Mouse (Mus musculus) megakaryocyte, adult 5-6 weeks (primary cell): ENCODE data around the gene Mknk2. TPM values are rescaled to one million over a fixed set of nuclear protein-coding genes. Genes with fewer than 3 reads are reported as not detected.

ENCODE experiments used
- ATAC-seq: 2 replicates; pipeline ENCODE4 v1.8.0; 2016; ENCODE audit warnings: mild to moderate bottlenecking, inconsistent platforms; ENCODE audit not compliant: poor library complexity, severe bottlenecking
- total RNA-seq, 2 experiments: library from RNA; stranded (forward) in 1 of 2; stranded (reverse) in 1 of 2; fragments of 153-499, 151-499 nt in 1 of 2; fragments of 221-1000, 200-1000 nt in 1 of 2; gene quantifications; 2 replicates each; pipeline versions ENCODE4 v1.2.3 to v1.2.4; 2015 to 2017

Gene Mknk2
- total RNA-seq, 2 experiments from 2014 or later = 53.5 to 63.3 TPM

DNA sequence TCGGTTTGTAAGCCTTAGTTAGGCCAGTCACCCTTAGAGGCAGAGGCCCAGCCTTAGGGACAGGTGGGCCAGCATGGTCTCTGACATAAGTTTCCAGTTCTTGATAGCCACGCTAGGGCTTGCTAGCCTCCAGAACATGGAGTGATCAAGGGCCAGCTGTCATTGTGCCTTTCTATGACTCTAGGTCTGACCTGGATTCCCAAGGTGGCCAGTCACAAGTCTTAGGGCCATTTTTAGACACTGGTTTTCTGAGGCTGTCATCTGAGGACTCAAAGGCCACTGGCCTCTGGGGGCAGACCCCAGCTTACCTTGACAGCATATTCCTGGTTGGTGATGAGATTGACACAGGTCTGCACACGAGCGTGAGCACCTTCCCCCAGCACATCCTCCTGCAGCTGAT is 6.7 kb downstream of the Mknk2 start:
- ATAC-seq = no peak

DNA sequence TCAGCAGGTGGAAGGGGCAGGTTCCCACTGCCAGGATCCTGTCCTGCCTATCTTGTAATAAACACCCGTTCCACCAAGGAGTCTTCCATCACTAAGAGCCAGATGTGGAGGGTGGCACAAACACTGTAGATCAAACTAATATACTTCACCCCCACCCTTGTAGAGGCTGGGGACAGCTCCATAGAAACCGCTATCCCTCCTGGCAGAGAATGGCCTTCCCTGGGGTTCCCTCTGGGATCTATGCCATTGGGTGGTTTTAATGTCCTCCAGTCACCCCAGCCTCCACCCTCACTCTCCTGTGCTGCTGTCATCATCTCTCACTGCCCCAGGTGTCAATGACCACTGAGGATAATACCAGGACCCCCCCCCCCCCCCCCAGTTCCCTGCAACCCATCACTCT is 7.4 kb downstream of the Mknk2 start:
- no peak for ATAC-seq

DNA sequence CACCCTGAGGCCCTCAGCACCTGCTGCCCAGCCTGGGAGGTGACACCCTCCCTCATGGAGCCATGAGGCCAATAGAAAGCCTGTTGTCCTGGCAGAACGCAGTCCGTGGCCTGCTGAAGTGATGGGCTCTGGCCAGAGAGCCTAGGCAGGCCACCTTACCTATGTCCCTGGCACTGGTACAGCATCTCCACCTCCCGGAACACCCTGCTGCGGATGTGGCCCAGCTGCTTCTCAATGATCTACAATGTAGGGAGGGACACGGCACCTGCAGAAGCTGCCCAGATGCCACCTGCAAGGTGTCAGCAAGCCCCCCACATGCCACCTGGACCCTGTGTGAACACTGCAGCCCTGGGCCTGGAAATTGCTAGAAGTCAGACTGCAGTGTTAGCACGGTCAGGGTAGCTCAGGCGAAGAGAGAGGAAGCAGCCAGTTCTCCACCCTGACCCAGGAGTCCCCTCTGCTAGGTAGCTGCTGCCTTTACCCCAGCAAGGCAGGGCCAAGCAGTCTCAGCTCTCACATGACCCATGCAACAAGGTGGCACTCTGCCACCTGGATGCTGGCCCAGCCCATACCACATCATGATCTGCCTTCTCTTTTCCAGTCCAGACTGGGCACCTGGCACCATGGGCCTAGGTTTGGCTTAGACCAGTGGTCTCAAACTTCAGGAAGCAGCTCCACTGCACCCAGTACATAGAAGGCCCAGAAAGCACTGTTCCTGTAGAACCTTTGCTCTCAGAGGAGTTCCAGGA is 8.0 kb downstream of the Mknk2 start:
- no peak for ATAC-seq

DNA sequence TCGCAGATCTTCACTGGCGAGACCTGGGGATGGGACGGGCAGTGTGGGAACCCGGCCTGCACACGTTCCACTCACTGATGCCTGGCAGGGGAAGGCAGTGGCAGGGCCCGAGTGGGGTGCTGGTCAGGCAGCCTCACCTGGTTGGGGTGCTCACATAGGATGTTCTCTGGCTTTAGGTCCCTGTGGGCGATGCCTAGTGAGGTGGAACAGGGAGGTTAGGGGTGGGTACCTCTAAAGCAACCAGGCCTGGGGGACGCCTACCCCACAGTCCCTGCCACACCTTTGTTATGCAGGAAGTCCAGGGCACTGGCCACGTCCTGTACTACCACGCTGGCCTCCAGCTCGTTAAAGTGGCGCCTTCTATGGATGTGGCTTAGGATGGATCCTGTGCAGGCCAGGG is 8.9 kb downstream of the Mknk2 start:
- no peak for ATAC-seq

DNA sequence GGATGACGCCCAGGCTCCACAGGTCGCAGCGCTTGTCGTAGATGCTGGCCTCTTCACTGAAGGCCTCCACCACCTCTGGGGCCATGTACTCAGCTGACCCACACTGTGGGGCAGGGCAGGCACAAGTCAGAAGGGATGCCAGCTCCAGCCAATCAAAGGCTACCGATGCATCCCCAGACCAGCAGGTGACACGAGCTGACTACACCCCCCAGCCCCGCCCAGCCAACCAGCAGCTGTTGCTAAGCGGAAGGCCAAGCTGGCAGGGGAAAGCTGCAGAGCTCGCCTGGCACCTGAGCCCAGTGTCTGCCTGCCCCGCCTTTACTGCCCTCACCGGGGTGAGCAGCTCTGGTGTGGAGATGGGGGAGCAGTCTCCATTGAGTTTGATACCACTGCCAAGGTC is 9.3 kb downstream of the Mknk2 start:
- no peak for ATAC-seq

DNA sequence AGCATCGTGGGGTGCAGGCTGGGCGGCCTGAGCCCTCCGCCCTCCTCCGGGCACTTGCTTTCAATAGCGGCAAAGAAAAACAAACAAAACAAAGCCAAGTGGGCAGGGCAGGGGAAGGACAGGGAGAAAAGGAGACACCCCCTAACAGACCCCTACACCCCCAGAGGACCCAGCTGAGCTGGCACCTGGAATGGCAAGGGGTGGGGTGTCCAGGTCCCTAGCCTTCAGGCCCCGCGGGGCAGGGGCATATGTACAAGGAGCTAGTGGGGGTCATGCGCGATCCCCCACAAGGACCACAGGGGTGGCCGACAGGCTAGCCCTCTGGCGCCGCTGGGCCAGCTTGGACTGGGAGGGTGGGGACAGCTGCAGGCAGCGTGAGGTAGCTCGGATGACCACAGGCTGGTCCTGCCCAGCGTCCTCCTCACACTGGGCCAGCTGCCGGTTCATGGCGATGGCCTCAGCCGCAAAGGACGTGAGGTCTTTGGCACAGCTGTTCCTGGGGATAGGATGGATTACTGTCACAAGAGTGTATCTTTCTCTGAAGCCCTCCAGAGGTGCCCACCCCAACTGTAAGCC is 11.0 kb downstream of the Mknk2 start:
- no peak for ATAC-seq

DNA sequence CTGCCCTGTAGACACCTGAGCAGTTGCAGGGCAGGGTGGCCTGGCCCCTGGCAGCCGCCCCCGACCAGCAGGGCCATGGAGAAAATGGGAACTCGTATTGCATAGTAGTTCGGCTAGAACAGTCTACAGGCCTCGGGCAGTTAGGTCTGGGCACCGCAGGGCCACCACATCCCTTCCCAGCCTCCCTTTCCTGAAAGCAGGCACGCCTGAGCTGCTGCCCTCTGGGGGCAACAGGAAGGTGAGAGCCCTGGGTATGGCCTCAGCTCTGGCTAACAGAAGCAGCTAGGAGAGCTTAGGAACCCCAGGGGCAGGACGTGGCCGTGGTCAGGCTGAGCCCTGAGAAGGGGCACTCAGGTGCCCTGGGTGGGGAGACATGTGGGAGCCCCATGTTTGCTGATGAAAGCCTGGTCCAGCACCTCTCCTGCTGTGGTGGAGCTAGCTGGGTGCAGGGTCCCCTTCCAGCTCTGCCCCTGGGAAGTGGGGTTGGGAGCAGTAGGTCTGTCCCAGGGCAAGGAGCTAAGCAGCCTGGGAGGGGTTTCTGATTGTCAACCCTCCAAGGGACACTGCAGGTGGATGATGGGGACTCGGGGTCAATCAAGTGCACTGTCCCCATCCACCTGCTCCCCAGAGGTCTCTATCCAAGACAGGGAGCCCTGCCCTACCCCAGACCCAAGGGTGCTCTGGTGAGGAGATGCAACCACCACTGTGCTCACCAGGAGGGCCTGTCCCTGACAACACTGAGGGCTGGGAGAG is 11.8 kb downstream of the Mknk2 start:
- no peak for ATAC-seq

DNA sequence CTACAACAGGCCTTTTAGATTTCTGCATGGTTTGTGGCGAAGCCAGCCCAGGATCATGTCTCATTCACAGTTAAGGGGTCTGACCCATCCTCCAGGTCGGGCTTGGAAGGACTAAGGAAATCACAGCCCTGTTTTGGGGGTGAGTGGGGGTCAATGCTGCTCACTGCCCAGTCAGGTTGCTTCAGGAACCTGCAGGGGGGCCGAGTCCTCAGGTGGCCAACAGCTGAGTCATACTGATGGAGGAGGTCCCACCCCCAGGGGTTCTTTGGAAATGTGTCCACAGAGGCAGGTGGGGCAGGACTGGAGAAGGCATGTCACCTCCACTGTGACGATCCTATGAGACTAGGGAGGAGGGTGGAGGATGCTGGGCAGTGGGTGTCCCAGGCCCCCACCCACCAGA is 12.5 kb downstream of the Mknk2 start:
- ATAC-seq = no peak

DNA sequence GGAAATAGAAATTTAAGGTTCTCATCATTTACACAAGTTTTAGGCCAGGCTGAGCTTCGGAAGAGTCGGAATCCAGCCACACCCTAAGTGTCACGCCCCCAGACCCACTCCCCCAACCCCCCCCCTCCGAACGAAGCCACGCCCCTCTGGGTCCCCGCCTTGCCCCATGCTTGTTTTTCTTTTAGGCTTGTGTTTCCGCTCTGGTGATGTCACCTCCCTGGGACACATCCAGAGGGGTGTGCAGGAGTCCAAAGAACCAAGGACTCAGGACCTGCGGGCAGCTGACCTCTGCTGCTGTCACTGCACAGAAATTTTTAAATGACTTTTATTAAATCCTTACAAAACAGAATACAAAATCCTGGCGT is 12.9 kb downstream of the Mknk2 start:
- ATAC-seq = no peak

DNA sequence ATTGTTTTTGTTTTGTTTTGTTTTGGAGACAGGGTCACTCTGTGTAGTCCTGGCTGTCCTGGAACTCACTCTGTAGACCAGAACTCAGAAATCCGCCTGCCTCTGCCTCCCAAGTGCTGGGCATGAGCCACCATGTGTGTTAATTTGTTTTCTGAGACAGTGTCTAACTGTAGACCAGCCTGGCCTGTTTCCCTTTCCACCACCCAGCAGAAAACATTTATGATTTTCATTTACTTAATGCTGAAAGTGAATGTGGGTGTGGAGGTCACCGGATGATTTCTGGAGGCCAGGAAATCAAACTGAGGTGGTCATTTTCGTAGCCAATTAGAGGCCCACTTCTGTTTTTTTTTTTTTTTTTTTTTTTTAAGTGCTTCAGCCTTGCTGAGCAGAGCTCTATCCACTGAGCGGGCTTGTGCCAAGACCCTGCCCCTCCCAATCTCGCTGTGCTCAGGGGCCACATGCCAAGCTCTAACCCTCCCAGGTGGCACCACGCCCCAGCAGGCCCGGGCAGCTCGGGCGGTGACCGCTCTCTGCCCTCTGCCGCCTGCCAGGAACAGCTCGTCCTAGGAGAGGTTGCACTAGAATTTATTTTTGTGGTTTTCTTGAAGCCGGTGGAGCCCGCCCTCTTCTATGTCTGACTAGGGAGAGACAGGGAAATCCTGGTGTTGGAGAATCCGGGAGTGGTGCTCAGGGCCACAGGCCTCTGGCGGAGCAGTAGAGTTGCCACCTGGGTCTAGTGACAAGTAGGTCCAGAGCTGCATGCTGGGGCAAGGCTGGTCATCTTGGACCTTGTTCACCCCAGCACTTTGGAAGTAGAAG is 13.5 kb downstream of the Mknk2 start:
- ATAC-seq = peak; percentile 58

DNA sequence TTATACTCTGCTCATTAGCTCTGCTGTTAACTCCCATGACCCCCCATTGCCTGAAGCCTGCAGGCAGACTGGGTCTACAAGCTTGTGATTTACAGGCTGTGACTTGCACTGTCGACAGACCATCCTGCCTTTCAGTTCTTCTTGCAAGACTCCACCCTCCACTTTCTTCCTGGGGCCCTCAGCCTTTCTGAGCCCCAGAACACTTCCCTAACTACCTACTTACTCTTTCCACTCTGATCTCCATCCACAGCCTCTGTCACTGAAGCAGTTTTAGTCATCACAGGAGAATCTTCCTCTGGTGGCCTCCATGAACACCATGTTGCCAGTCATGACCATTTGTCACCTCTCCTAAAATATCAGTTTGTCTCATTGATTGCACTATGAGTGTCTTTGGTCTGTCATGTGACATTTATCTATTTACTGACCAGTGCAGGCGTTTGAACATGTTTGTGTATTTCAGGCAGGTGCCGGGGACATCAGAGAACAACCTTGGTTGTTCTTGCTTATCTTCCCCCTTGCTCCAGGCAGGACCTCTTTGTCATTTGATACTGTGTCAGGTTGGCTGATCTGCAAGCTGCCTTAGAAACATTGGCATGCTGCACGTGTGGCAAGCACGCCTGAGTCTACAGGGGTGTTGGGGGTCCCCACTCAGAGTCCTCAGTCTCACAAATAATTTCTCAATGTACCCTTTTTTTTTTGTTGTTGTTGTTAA is 14.3 kb downstream of the Mknk2 start:
- peak; percentile 22; the same call in 1 of the 2 replicates for ATAC-seq

DNA sequence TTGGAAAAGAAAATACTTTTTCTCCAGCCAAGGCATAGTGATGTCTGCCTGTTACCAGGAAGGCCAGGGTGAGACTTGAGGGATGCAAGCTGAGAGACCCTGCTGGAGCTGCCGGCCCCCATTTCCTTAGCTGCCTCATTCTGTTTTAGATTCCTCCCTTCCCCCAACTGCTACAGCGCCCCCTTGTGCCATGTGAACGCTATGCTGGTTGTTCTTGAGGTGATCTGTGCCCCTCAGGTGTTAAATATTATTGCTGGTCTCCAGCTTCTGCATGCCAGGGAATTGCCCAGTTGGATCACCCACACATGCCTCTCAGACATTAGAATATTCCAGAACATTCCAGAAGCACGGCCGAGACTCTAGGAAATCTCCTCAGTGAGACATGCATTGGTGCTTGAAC is 16.8 kb downstream of the Mknk2 start:
- no peak for ATAC-seq

DNA sequence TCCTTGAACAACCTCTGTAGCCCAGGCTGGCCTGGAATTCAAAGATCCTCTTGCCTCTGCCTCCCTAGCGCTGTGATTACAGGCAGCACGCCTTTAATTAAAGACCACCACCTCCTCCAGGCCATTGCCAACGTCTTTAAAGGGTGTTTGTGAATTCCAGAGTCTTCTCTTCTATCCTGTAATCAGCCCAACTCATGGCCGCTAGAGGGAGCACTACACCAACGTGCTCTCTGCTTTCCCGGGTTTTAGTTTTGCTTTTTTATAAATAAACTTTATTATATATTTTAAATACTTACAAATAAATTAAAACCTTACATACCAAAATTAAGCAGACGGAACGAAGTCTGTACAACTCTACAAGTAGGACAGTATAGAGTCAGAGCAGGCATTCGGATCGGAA is 18.7 kb downstream of the Mknk2 start:
- ATAC-seq = no peak

DNA sequence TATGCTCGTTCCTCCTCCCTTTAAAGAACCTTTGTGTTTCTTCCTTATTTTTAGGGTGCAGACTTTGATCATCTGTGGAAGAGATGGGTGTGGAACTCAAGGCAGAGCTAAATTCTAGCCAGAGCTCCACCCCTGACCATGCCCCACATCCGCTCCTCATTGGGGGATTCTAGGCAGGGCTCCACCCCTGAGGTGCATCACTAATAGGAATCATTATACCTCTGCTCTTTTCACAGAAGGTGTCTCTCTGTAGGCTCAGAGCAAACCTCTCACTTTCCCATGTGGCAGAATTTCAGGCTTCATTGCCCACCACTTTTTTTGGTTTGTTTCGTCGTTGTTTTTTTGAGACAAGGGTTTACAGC is 19.1 kb downstream of the Mknk2 start:
- ATAC-seq = peak; percentile 50

DNA sequence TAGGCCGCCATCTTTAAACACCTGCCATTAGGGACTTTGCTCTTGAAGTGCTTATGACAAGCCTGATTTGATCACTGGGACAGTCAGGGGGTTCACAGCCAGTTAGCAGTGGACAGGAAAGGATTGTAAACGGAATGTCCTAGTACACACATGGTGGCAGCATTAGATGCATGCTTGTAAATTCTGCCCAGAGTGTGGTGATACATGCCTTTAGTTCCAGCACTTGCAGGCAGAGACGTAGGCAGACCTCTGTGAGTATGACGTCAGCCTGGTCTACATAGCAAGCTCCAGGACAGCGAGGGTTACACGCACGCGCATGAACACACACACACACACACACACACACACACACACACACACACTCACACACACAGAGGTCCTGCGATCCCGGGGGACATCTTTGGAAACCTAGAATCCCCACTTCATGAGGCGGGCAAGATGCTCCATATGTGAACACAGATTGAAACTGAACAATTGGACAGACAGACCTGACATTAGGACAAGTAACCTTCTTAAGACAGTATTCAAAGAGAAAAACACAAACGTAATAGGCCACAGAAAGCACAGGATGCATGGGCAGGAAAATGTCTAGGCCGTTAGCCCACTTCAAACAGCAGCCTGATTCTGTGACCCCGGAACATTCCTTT is 19.6 kb downstream of the Mknk2 start:
- no peak for ATAC-seq

DNA sequence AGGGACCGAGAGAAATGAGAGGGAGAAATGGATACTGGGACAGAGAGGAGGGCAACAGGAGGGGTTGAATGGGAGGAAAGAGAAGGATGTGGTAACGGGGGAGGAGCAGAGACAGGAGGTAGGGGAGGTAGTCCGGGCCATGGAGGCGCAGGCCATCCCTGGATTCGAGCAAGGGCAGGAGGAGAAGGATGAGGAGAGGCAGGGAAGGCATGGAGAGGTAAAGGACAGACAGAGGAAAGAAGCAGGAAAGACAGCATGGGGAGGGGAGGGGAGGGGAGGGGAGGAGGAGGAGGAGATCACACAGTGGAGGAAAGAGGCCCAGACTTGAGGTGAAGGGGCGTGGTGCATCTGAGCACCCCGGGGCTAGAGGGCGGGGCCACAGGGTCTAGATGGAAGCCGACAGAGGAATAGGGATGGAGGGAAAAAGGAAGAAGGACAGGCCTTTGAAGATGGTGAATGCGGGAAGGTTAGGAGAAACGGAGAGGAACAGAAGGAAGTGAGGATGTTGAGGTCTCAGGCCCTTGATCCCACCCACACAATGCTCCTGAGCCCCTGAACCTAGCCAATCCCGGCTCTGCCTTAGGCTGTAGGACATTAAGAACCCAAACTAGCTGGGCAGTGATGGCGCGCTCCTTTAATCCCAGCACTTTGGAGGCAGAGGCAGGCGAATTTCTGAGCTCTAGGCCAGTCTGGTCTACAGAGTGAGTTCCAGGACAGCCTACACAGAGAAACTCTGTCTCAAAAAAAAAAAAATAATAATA is 20.9 kb downstream of the Mknk2 start, which contains the start of gene Btbd2:
Gene Btbd2 (minus strand): TSS at position 209 of the 761 bp plus-strand sequence.
- no peak for ATAC-seq

DNA sequence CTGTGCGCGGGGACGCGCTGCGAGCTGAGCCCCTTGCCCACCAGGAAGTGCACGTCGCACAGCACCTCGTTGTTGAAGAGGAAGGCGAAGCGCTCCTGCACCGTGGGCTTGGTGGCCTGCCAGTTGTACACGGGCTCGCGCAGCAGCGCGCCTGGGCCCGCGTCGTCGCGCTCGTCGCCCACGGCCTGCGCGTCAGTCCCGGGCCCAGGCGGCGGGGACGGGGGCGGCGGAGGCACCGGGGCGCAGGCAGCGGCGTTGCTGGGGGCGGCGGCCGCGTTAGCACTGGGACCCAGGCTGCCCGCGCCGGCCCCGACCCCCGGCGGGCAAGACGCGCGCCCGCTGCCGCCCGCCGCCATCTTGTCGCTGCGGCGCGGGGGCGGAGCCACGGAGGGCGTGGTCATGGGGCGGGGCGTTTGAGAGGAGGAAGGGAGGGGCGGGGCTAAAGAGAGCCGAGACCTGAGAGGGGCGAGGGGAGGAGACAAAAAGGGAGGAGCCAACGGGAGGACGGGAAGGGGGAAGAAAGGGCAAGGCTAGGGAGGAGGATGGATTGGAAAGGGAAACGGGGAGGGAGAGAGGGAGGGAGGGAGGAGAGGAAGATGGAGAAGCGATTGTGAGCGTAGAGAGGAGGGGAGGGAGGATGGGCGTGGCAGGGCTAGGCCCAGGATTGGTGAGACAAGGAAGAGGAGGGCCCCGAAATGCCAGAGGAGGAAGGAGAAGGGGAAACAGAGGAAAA is 21.6 kb downstream of the Mknk2 start:
- peak; percentile 90 for ATAC-seq

DNA sequence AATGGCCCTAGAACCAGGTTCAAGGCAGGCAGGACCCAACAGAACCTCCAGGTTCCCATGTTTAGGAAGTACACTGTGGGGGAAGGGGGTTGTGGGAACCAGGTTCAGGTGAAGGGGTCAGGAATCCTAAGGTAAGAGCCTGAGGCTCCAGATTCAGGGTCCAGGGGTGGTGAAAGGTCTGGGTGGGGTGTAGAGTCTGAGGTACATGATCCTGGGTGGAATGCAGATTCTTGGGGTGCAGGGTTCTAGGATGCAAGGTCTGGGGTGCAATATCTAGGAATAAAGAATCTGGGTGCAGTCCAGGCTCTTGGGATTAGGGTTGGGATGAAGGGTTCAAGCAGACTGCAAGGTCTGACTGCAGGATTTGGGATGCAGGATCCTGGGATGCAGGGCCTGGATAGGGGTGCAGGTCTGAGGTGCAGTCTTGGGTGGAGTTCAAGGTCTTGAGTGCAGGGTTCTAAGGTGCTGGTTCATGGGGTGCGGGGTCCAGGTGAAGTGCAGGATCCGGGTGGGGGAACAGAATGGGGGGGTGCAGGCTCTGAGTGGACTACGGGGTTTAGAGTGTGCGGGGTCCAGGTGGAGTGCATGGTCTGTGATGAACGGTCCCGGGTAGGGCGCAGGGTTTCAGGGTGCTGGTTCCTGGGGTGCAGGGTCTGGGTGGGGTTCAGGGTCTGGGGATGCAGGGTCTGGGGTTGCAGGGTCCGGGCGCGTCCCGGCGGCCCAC is 22.3 kb downstream of the Mknk2 start:
- ATAC-seq = no peak
